Mouse (Mus musculus): ENCODE results near the gene Ralgapa2. TPM values are rescaled to one million over a fixed set of nuclear protein-coding genes. Genes with fewer than 3 reads are reported as not detected.

Gene Ralgapa2
- total and polyA plus RNA-seq, 3 experiments, result 5.6 to 10.3 (median 8.9) TPM

DNA sequence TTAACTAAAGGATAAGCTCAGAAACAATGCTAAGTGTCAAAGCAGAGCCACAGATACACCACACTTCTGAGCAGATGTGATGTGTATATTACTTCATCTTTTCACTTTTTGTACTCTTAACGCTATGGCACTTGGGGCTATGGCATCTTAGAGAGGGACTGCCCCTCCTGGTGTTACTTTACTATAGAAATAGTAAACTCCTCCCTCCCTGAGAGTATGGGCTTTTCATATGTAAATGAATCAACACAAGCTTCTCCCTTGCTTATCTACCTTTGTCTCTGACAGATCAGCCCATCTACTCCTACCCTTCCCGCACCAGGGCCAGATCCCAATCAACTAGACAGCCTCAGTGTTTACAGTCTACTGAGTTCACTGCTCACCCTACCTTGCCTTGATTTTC, 111.4 kb downstream of the Ralgapa2 start:
- no peak overlapping the region for H3K9ac ChIP-seq (ENCODE audit: insufficient read depth, low read depth)
- H3K4me1 ChIP-seq (ENCODE audit: control insufficient read depth in 1 of 2, insufficient read depth in 2 of 2), result peaks cover 7 to 62% of the 10 kb centered on the region in 2 experiments; a peak in 3 of 4 replicates
- H3K27me3 ChIP-seq (replicated peaks), result no peaks in the 10 kb centered on the region
- no peak overlapping the region; the same call in 1 of the 2 replicates for H3K27ac ChIP-seq (ENCODE audit: insufficient read depth, low read depth)
- no peak for TF ChIP-seq ETS1 (conservative IDR thresholded peaks at IDR 0.05; ENCODE audit: low read depth, low read length)
- no peak for TF ChIP-seq SMC3 (IDR thresholded peaks at IDR 0.05; ENCODE audit: low read depth, low read length)
- TF ChIP-seq POLR2A (IDR thresholded peaks at IDR 0.05; ENCODE audit: low read depth, low read length), result no peak
- TF ChIP-seq USF2 (conservative IDR thresholded peaks at IDR 0.05; ENCODE audit: low read depth, low read length), result no peak
- no peak for TF ChIP-seq ELF1 (IDR thresholded peaks at IDR 0.05; ENCODE audit: low read depth, low read length)
- no peak for TF ChIP-seq UBTF (IDR thresholded peaks at IDR 0.05; ENCODE audit: low read depth, low read length)
- no peak for TF ChIP-seq MAZ (IDR thresholded peaks at IDR 0.05; ENCODE audit: low read depth, low read length)
- TF ChIP-seq ZNF384 (IDR thresholded peaks at IDR 0.05; ENCODE audit: low read depth, low read length), result no peak
- TF ChIP-seq NELFE (IDR thresholded peaks at IDR 0.05; ENCODE audit: low read depth, low read length), result no peak
- no peak for TF ChIP-seq MAX (IDR thresholded peaks at IDR 0.05; ENCODE audit: low read length)
- TF ChIP-seq ZKSCAN1 (IDR thresholded peaks at IDR 0.05; ENCODE audit: borderline replicate concordance, low read depth, low read length), result no peak
- no peak for TF ChIP-seq NRF1 (IDR thresholded peaks at IDR 0.05; ENCODE audit: low read depth, low read length)
- no peak for TF ChIP-seq JUN (IDR thresholded peaks at IDR 0.05; ENCODE audit: insufficient read depth, low read depth, low read length)
- no peak for TF ChIP-seq MAFK (IDR thresholded peaks at IDR 0.05; ENCODE audit: insufficient replicate concordance, low read length)
- TF ChIP-seq CHD1 (IDR thresholded peaks at IDR 0.05; ENCODE audit: low read depth, low read length), result no peak
- no peak for TF ChIP-seq MYC (IDR thresholded peaks at IDR 0.05; ENCODE audit: low read depth, low read length)
- TF ChIP-seq RCOR1 (conservative IDR thresholded peaks at IDR 0.05; ENCODE audit: low read depth, low read length), result no peak
- no peak for TF ChIP-seq EP300 (IDR thresholded peaks at IDR 0.05; ENCODE audit: low read length)
- no peak for TF ChIP-seq HCFC1 (IDR thresholded peaks at IDR 0.05; ENCODE audit: low read depth, low read length)
- H3K4me2 ChIP-seq (ENCODE audit: insufficient read depth, low read depth, poor library complexity, severe bottlenecking), result peak overlapping the region; percentile 45; the same call in 1 of the 2 replicates
- dilution Hi-C loops (cut with MboI; ENCODE audit: extremely low pct_ligation_motif_present, extremely low pct_unique_long_range_greater_than_20kb, low sequenced_read_pairs) (no loop called here), in situ Hi-C loops (cut with MboI; ENCODE audit: low pct_ligation_motif_present, low pct_unique_long_range_greater_than_20kb, low sequenced_read_pairs) (no loop called here)
- peak; percentile 60 for DNase-seq (ENCODE audit: extremely low read depth)
- H3K9me3 ChIP-seq (replicated peaks; ENCODE audit: low read length), result no peaks in the 10 kb centered on the region
- no peaks in the 10 kb centered on the region for H3K79me2 ChIP-seq (replicated peaks; ENCODE audit: control insufficient read depth, extremely low read depth, insufficient read depth, poor library complexity, severe bottlenecking)
- peaks cover 0 to 26% of the 10 kb centered on the region in 2 experiments for H3K36me3 ChIP-seq (replicated peaks in 1 of 2; ENCODE audit: control insufficient read depth in 1 of 2, insufficient read depth in 1 of 2, low read length in 1 of 2)
- H3K4me3 ChIP-seq (replicated peaks in 1 of 3; ENCODE audit: low read depth in 2 of 3, low read length in 2 of 3, poor library complexity in 1 of 3), result no peak overlapping the region

- Histone ChIP-seq H3K4me2 (ENCODE audit: insufficient read depth, low read depth, poor library complexity, severe bottlenecking) (no peak overlapping the region), H3K4me3 (replicated peaks in 1 of 3; ENCODE audit: low read depth in 2 of 3, low read length in 2 of 3, poor library complexity in 1 of 3) (no peak overlapping the region), H3K9me3 (replicated peaks; ENCODE audit: low read length) (no peaks in the 10 kb centered on the region), H3K4me1 (ENCODE audit: control insufficient read depth in 1 of 2, insufficient read depth in 2 of 2) (peaks cover 7 to 49% of the 10 kb centered on the region in 2 experiments; a peak in 3 of 4 replicates), H3K9ac (ENCODE audit: insufficient read depth, low read depth) (no peak overlapping the region), H3K36me3 (replicated peaks in 1 of 2; ENCODE audit: control insufficient read depth in 1 of 2, insufficient read depth in 1 of 2, low read length in 1 of 2) (peaks cover 0 to 26% of the 10 kb centered on the region in 2 experiments), H3K27me3 (replicated peaks) (no peaks in the 10 kb centered on the region), H3K79me2 (replicated peaks; ENCODE audit: control insufficient read depth, extremely low read depth, insufficient read depth, poor library complexity, severe bottlenecking) (no peaks in the 10 kb centered on the region), H3K27ac (ENCODE audit: insufficient read depth, low read depth) (no peak overlapping the region)
- dilution Hi-C loops (cut with MboI; ENCODE audit: extremely low pct_ligation_motif_present, extremely low pct_unique_long_range_greater_than_20kb, low sequenced_read_pairs) (no loop called here), in situ Hi-C loops (cut with MboI; ENCODE audit: low pct_ligation_motif_present, low pct_unique_long_range_greater_than_20kb, low sequenced_read_pairs) (loop anchor here (25.0 kb wide), 1 partner anchor 711 kb away; the partner anchor contains the start of gene Rin2)
- no peak for TF ChIP-seq ZMIZ1 (IDR thresholded peaks at IDR 0.05; ENCODE audit: low read depth, low read length)
- TF ChIP-seq USF2 (conservative IDR thresholded peaks at IDR 0.05; ENCODE audit: low read depth, low read length), result no peak
- TF ChIP-seq KAT2A (IDR thresholded peaks at IDR 0.05; ENCODE audit: insufficient replicate concordance, low read length), result no peak
- no peak for TF ChIP-seq IRF4 (IDR thresholded peaks at IDR 0.05; ENCODE audit: low read depth, low read length)
- no peak for TF ChIP-seq UBTF (IDR thresholded peaks at IDR 0.05; ENCODE audit: low read depth, low read length)
- DNase-seq (ENCODE audit: extremely low read depth), result no peak
Observed at GRCm38 (mm10) chr2:146398211-146398865, 113.8 kb downstream of the Ralgapa2 start.
